Mouse (Mus musculus) G1E (cell line): ENCODE results near the gene Pnpo.

Source experiments
- CTCF ChIP-seq: IDR thresholded peaks from 2 replicates; pipeline ENCODE4 v1.5.1; 2012; ENCODE audit warnings: low read depth, low read length, inconsistent platforms, mixed read lengths
- GATA1 ChIP-seq: IDR thresholded peaks from 2 replicates; pipeline ENCODE4 v1.6.1; 2012; ENCODE audit warnings: borderline replicate concordance, low read length, inconsistent platforms, mixed read lengths
- TAL1 ChIP-seq: conservative IDR thresholded peaks from 2 replicates; pipeline ENCODE4 v1.6.1; 2012; ENCODE audit warnings: low read depth, low read length, inconsistent platforms, mixed read lengths

DNA sequence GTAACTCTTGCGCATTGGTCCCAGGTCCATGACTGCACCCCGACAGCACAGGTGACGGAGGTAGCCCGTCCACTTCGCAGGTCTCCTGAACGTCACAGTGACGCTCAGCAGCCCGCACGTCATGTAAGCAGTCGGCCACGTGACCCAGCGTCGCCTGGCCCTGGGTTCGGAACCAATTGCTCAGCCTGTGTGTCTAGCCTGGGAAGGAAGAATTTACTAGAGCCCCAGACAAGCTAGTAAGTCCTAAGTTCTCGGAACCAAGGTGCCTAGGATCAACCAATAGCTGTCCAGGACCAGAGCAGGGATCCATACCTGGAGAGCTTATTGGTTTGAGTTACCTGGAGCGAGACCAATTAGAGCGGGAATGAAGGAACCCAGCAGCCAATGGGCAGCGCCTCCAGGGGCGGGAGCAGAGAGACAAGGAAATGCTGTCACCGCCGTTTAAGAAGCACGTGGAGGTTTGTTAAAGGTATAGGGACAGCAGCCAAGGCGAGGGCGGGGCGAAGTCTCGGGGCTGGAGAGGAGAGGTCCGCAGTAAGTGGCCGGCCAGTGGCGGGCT, at the start of gene Pnpo:
- TF ChIP-seq CTCF (no peak), TAL1 (no peak), GATA1 (no peak)
